Mouse (Mus musculus) heart, adult 8-10 months (tissue): ENCODE data around the gene Dgki. TPM values are rescaled to one million over a fixed set of nuclear protein-coding genes. Genes with fewer than 3 reads are reported as not detected.
A peak's percentile ranks its signal among the peaks of the same experiment; 100 is the strongest.

ENCODE experiments used
- DNase-seq: peaks from one replicate; pipeline ENCODE4 v3.0.0; 2022; ENCODE audit warnings: low spot score
- total RNA-seq, 4 experiments: library from RNA; stranded (reverse); gene quantifications; 2 replicates each; pipeline ENCODE4 v1.2.4; 2022

Gene Dgki
- total RNA-seq, 4 experiments from 2014 or later, result 0.11 to 1.3 (median 0.27) TPM

- no peak for DNase-seq
These were observed 235.7 kb downstream of the Dgki start for GRCm38 (mm10) chr6:37064214-37064830.

- no peak for DNase-seq
These were observed 236.7 kb downstream of the Dgki start for GRCm38 (mm10) chr6:37063266-37063665.

GRCm38 (mm10) chr6:37060114-37060513, 239.9 kb downstream of the Dgki start:
- DNase-seq, result no peak

- no peak for DNase-seq
These were observed 242.0 kb downstream of the Dgki start for GRCm38 (mm10) chr6:37057957-37058356.

GRCm38 (mm10) chr6:37057536-37057935, 242.4 kb downstream of the Dgki start:
- DNase-seq, result no peak

- no peak for DNase-seq
These were observed 244.3 kb downstream of the Dgki start for GRCm38 (mm10) chr6:37055634-37056033.

GRCm38 (mm10) chr6:37055128-37055527, 244.9 kb downstream of the Dgki start:
- DNase-seq, result no peak

GRCm38 (mm10) chr6:37054435-37055020, 245.5 kb downstream of the Dgki start:
- peak; percentile 22 for DNase-seq

GRCm38 (mm10) chr6:37053411-37053810, 246.6 kb downstream of the Dgki start:
- DNase-seq, result no peak

GRCm38 (mm10) chr6:37051652-37052051, 248.3 kb downstream of the Dgki start:
- DNase-seq, result no peak

GRCm38 (mm10) chr6:37051150-37051549, 248.8 kb downstream of the Dgki start:
- DNase-seq, result no peak

- DNase-seq, result no peak
These were observed 252.3 kb downstream of the Dgki start for GRCm38 (mm10) chr6:37047611-37048129.

GRCm38 (mm10) chr6:37046152-37046788, 253.7 kb downstream of the Dgki start:
- peak; percentile 57 for DNase-seq

GRCm38 (mm10) chr6:37044796-37045195, 255.2 kb downstream of the Dgki start:
- DNase-seq, result no peak

- no peak for DNase-seq
These were observed 261.5 kb downstream of the Dgki start for GRCm38 (mm10) chr6:37038444-37038843.

- peak; percentile 16 for DNase-seq
These were observed 262.7 kb downstream of the Dgki start for GRCm38 (mm10) chr6:37037115-37037908.

- DNase-seq, result no peak
These were observed 264.3 kb downstream of the Dgki start for GRCm38 (mm10) chr6:37035681-37036080.

- no peak for DNase-seq
These were observed 269.0 kb downstream of the Dgki start for GRCm38 (mm10) chr6:37030986-37031385.

- no peak for DNase-seq
These were observed 269.6 kb downstream of the Dgki start for GRCm38 (mm10) chr6:37030402-37030801.

- no peak for DNase-seq
These were observed 271.1 kb downstream of the Dgki start for GRCm38 (mm10) chr6:37028841-37029240.

- DNase-seq, result no peak
These were observed 271.7 kb downstream of the Dgki start for GRCm38 (mm10) chr6:37028300-37028699.
